Comparison of ENCODE assay signal across 8 mouse cellular contexts in the genomic region with DNA sequence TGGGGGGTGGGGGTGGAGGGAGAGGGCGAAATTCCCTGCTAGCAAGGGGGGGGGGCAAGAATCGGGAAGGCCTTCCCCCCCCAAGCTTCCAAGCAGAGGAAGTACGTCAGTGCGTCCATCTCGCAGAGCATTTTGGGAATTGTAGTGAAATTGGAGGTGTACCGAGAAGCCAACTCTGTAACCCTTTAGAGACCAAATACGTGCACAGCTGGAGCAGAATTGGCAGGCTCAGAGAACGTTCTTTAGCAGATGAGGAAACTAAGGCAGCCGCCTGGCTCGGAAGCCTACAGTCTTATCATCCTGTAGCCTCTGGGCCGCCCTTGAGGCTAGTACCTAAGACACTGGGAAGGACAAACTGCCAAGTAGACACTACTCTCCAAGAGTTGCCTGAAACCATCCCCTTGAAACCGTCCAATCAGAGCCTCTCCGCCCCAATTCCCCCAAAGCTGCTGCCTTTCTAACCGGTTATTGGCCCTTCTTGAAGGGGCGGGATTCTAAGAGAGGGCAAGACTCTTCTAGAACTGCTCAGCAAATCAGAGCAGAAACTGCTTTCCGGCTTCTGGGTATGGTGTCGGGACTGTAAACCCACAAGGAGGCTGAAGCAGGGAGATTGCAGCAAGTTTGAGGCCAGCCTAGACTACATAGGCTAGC. TPM values are rescaled to one million over a fixed set of nuclear protein-coding genes. Genes with fewer than 3 reads are reported as not detected.
DNase-seq lines count a peak whose midpoint lies in the region; ATAC-seq and TF ChIP-seq lines count a peak whose summit lies in the region.

No protein-coding gene starts in this region.

- peak; percentile 26; the same call in 1 of the 2 replicates for ATAC-seq in embryonic facial prominence, embryonic 12.5 days (ENCODE audit: insufficient number of reproducible peaks, insufficient read depth, low FRiP score, low TSS enrichment)
- ATAC-seq in granulocyte monocyte progenitor cell, adult 5-6 weeks (replicated peaks; ENCODE audit: poor library complexity, severe bottlenecking) = peak; percentile 46
- ATAC-seq in intestine, postnatal 0 days = peak; percentile 42
- peak; percentile 37; the same call in 1 of the 2 replicates for ATAC-seq in limb, embryonic 11.5 days (ENCODE audit: insufficient number of reproducible peaks, low FRiP score, low TSS enrichment, low read depth)
- peak; percentile 54 for ATAC-seq in midbrain, embryonic 13.5 days

- WGBS in embryonic facial prominence, embryonic 12.5 days = 1% methylated on average over 17 of the region's 17 CpGs
- WGBS in intestine, postnatal 0 days = 2% methylated on average over 17 of the region's 17 CpGs
- WGBS in limb, embryonic 11.5 days = 3% methylated on average over 17 of the region's 17 CpGs
- WGBS in midbrain, embryonic 13.5 days = 3% methylated on average over 17 of the region's 17 CpGs

- peaks cover 29% of the 10 kb centered on the region for H3K36me3 ChIP-seq in embryonic facial prominence, embryonic 12.5 days
- H3K36me3 ChIP-seq in intestine, postnatal 0 days (ENCODE audit: control insufficient read depth, insufficient read depth) = peaks cover 11% of the 10 kb centered on the region; the same call in 1 of the 2 replicates
- peaks cover 15% of the 10 kb centered on the region for H3K36me3 ChIP-seq in limb, embryonic 11.5 days (ENCODE audit: control insufficient read depth, insufficient read depth, low read length)
- H3K36me3 ChIP-seq in midbrain, embryonic 13.5 days = peaks cover 29% of the 10 kb centered on the region

- peak overlapping the region; percentile 66 for H3K9ac ChIP-seq in embryonic facial prominence, embryonic 12.5 days
- peak overlapping the region; percentile 64 for H3K9ac ChIP-seq in intestine, postnatal 0 days (ENCODE audit: low read depth, low read length)
- H3K9ac ChIP-seq in limb, embryonic 11.5 days (ENCODE audit: low read length) = peak overlapping the region; percentile 55
- peak overlapping the region; percentile 75 for H3K9ac ChIP-seq in midbrain, embryonic 13.5 days (replicated peaks)

- H3K4me1 ChIP-seq in embryonic facial prominence, embryonic 12.5 days = peaks cover 41% of the 10 kb centered on the region
- H3K4me1 ChIP-seq in intestine, postnatal 0 days (replicated peaks; ENCODE audit: control insufficient read depth, insufficient read depth, low read length) = peaks cover 15% of the 10 kb centered on the region
- H3K4me1 ChIP-seq in limb, embryonic 11.5 days (ENCODE audit: control insufficient read depth, insufficient read depth, low read length) = peaks cover 23% of the 10 kb centered on the region
- H3K4me1 ChIP-seq in midbrain, embryonic 13.5 days (replicated peaks) = peaks cover 66% of the 10 kb centered on the region

- peak; percentile 97 for DNase-seq in A20 (ENCODE audit: low read depth, low spot score)
- DNase-seq in adrenal gland, postnatal 14 days = peak; percentile 85
- DNase-seq in limb, embryonic 11.5 days (ENCODE audit: low spot score) = peak; percentile 82
- peak; percentile 22 to 50 for DNase-seq in spleen, postnatal 14 days (ENCODE audit: low spot score in 2 of 2)

- H3K9me3 ChIP-seq in embryonic facial prominence, embryonic 12.5 days = no peaks in the 10 kb centered on the region
- H3K9me3 ChIP-seq in intestine, postnatal 0 days (ENCODE audit: control insufficient read depth) = no peaks in the 10 kb centered on the region
- H3K9me3 ChIP-seq in limb, embryonic 11.5 days (ENCODE audit: control insufficient read depth, low read length) = no peaks in the 10 kb centered on the region
- no peaks in the 10 kb centered on the region for H3K9me3 ChIP-seq in midbrain, embryonic 13.5 days

- no peak for TF ChIP-seq CTCF in intestine, postnatal 0 days (IDR thresholded peaks at IDR 0.05; ENCODE audit: low read depth)

- H3K27me3 ChIP-seq in embryonic facial prominence, embryonic 12.5 days = no peaks in the 10 kb centered on the region
- no peaks in the 10 kb centered on the region for H3K27me3 ChIP-seq in intestine, postnatal 0 days (replicated peaks; ENCODE audit: control insufficient read depth, insufficient read depth, low read length)
- no peaks in the 10 kb centered on the region for H3K27me3 ChIP-seq in limb, embryonic 11.5 days (ENCODE audit: control insufficient read depth, insufficient read depth, low read length)
- no peaks in the 10 kb centered on the region for H3K27me3 ChIP-seq in midbrain, embryonic 13.5 days

- peak overlapping the region; percentile 36 for H3K4me3 ChIP-seq in embryonic facial prominence, embryonic 12.5 days
- H3K4me3 ChIP-seq in intestine, postnatal 0 days (ENCODE audit: low read depth, low read length) = peak overlapping the region; percentile 40
- peak overlapping the region; percentile 30 for H3K4me3 ChIP-seq in limb, embryonic 11.5 days (ENCODE audit: low read depth, low read length)
- peak overlapping the region; percentile 37 for H3K4me3 ChIP-seq in midbrain, embryonic 13.5 days (replicated peaks)

- peak overlapping the region; percentile 70 for H3K27ac ChIP-seq in embryonic facial prominence, embryonic 12.5 days
- peak overlapping the region; percentile 70 for H3K27ac ChIP-seq in intestine, postnatal 0 days (ENCODE audit: low read depth, low read length)
- no peak overlapping the region; the same call in 1 of the 2 replicates for H3K27ac ChIP-seq in limb, embryonic 11.5 days (replicated peaks; ENCODE audit: low read depth, low read length)
- H3K27ac ChIP-seq in midbrain, embryonic 13.5 days = peak overlapping the region; percentile 19; the same call in 1 of the 2 replicates

- peak overlapping the region; percentile 57 for H3K4me2 ChIP-seq in embryonic facial prominence, embryonic 12.5 days (replicated peaks)
- H3K4me2 ChIP-seq in intestine, postnatal 0 days (replicated peaks; ENCODE audit: low read depth) = peak overlapping the region; percentile 76
- H3K4me2 ChIP-seq in limb, embryonic 11.5 days (ENCODE audit: low read depth, severe bottlenecking) = peak overlapping the region; percentile 61
- H3K4me2 ChIP-seq in midbrain, embryonic 13.5 days (replicated peaks) = peak overlapping the region; percentile 67

RNA-seq across cellular contexts. Expression of a gene that starts 0.9 kb away (rescaled TPM):
- 35.9 and 38.6 TPM in 2 replicates for total RNA-seq in adrenal gland, postnatal 14 days (2021)
- polyA plus RNA-seq in embryonic facial prominence, embryonic 12.5 days (2016; fragmentation: Nextera tagmentation; extraction: Ambion mirVana) = 47.1 and 48.6 TPM in 2 replicates
- total RNA-seq in granulocyte monocyte progenitor cell, adult 5-6 weeks (2014; fragmentation: Nextera tagmentation) = 14.5 and 24.3 TPM in 2 replicates
- total RNA-seq in granulocyte monocyte progenitor cell, adult 5-6 weeks (2017) = 8.4 and 17.5 TPM in 2 replicates
- polyA plus RNA-seq in intestine, postnatal 0 days (2015; fragmentation: Nextera tagmentation; extraction: Ambion mirVana) = 11.4 and 11.9 TPM in 2 replicates
- polyA plus RNA-seq in limb, embryonic 11.5 days (2014; fragmentation: Nextera tagmentation; extraction: Ambion mirVana) = 31.4 and 32.5 TPM in 2 replicates
- 21.6 and 29.4 TPM in 2 replicates for polyA plus RNA-seq in midbrain, embryonic 13.5 days (2015; fragmentation: Nextera tagmentation; extraction: Ambion mirVana)

RNA-seq across cellular contexts. Expression of a gene that starts 11.9 kb away (rescaled TPM):
- total RNA-seq in adrenal gland, postnatal 14 days (2021) = 7.1 and 8.2 TPM in 2 replicates
- 7.7 and 9.8 TPM in 2 replicates for polyA plus RNA-seq in embryonic facial prominence, embryonic 12.5 days (2016; fragmentation: Nextera tagmentation; extraction: Ambion mirVana)
- not detected in 2 replicates for total RNA-seq in granulocyte monocyte progenitor cell, adult 5-6 weeks (2014; fragmentation: Nextera tagmentation)
- 0.82 TPM in 1 of 2 replicates, not detected in the other for total RNA-seq in granulocyte monocyte progenitor cell, adult 5-6 weeks (2017)
- polyA plus RNA-seq in intestine, postnatal 0 days (2015; fragmentation: Nextera tagmentation; extraction: Ambion mirVana) = 1.1 and 1.2 TPM in 2 replicates
- polyA plus RNA-seq in limb, embryonic 11.5 days (2014; fragmentation: Nextera tagmentation; extraction: Ambion mirVana) = 4.5 and 5.7 TPM in 2 replicates
- 3.8 and 4.2 TPM in 2 replicates for polyA plus RNA-seq in midbrain, embryonic 13.5 days (2015; fragmentation: Nextera tagmentation; extraction: Ambion mirVana)

RNA-seq across cellular contexts. Expression of a gene that starts 15.8 kb away (rescaled TPM):
- total RNA-seq in adrenal gland, postnatal 14 days (2021) = not detected in 2 replicates
- not detected in 2 replicates for polyA plus RNA-seq in embryonic facial prominence, embryonic 12.5 days (2016; fragmentation: Nextera tagmentation; extraction: Ambion mirVana)
- not detected in 2 replicates for total RNA-seq in granulocyte monocyte progenitor cell, adult 5-6 weeks (2014; fragmentation: Nextera tagmentation)
- total RNA-seq in granulocyte monocyte progenitor cell, adult 5-6 weeks (2017) = not detected in 2 replicates
- not detected in 2 replicates for polyA plus RNA-seq in intestine, postnatal 0 days (2015; fragmentation: Nextera tagmentation; extraction: Ambion mirVana)
- not detected in 2 replicates for polyA plus RNA-seq in limb, embryonic 11.5 days (2014; fragmentation: Nextera tagmentation; extraction: Ambion mirVana)
- polyA plus RNA-seq in midbrain, embryonic 13.5 days (2015; fragmentation: Nextera tagmentation; extraction: Ambion mirVana) = 0.26 and 0.58 TPM in 2 replicates

RNA-seq across cellular contexts. Expression of a gene that starts 20.4 kb away (rescaled TPM):
- total RNA-seq in adrenal gland, postnatal 14 days (2021) = 0.34 and 6.8 TPM in 2 replicates
- polyA plus RNA-seq in embryonic facial prominence, embryonic 12.5 days (2016; fragmentation: Nextera tagmentation; extraction: Ambion mirVana) = 0.13 and 0.18 TPM in 2 replicates
- not detected in 2 replicates for total RNA-seq in granulocyte monocyte progenitor cell, adult 5-6 weeks (2014; fragmentation: Nextera tagmentation)
- not detected in 2 replicates for total RNA-seq in granulocyte monocyte progenitor cell, adult 5-6 weeks (2017)
- polyA plus RNA-seq in intestine, postnatal 0 days (2015; fragmentation: Nextera tagmentation; extraction: Ambion mirVana) = 11.8 and 12.4 TPM in 2 replicates
- 0.21 and 0.44 TPM in 2 replicates for polyA plus RNA-seq in limb, embryonic 11.5 days (2014; fragmentation: Nextera tagmentation; extraction: Ambion mirVana)
- not detected in 2 replicates for polyA plus RNA-seq in midbrain, embryonic 13.5 days (2015; fragmentation: Nextera tagmentation; extraction: Ambion mirVana)

RNA-seq across cellular contexts. Expression of a gene that starts 21.2 kb away (rescaled TPM):
- 83.7 and 84.3 TPM in 2 replicates for total RNA-seq in adrenal gland, postnatal 14 days (2021)
- polyA plus RNA-seq in embryonic facial prominence, embryonic 12.5 days (2016; fragmentation: Nextera tagmentation; extraction: Ambion mirVana) = 51.8 and 56.5 TPM in 2 replicates
- total RNA-seq in granulocyte monocyte progenitor cell, adult 5-6 weeks (2014; fragmentation: Nextera tagmentation) = 79.9 and 98.6 TPM in 2 replicates
- total RNA-seq in granulocyte monocyte progenitor cell, adult 5-6 weeks (2017) = 38.5 and 46.7 TPM in 2 replicates
- 8.9 and 9.1 TPM in 2 replicates for polyA plus RNA-seq in intestine, postnatal 0 days (2015; fragmentation: Nextera tagmentation; extraction: Ambion mirVana)
- polyA plus RNA-seq in limb, embryonic 11.5 days (2014; fragmentation: Nextera tagmentation; extraction: Ambion mirVana) = 36.0 and 37.6 TPM in 2 replicates
- polyA plus RNA-seq in midbrain, embryonic 13.5 days (2015; fragmentation: Nextera tagmentation; extraction: Ambion mirVana) = 31.8 and 37.2 TPM in 2 replicates

Comparison
In these comparisons a context has a peak if more than half of its experiments do, and no peak if none do; other contexts are left out.
1. DNase-seq: peak in every context shown above with its lines; median percentile 97 in A20; 85 in adrenal gland, postnatal 14 days; 82 in limb, embryonic 11.5 days; 36 in spleen, postnatal 14 days.